Mouse (Mus musculus) liver, embryonic 16.5 days (tissue): ENCODE measurements around the gene Gm11239. TPM values are rescaled to one million over a fixed set of nuclear protein-coding genes. Genes with fewer than 3 reads are reported as not detected.
"Not testable (repeated sequence)": the region's sequence is repeated elsewhere in the genome, so short reads cannot be mapped to it uniquely, and the experiment has no call there.

Source experiments
- ATAC-seq: fragments of 200-750 bp; cut with Nextera tagmentation; 2 replicates; pipeline ENCODE4 v1.8.0; 2017; ENCODE audit warnings: low read depth, mild to moderate bottlenecking, moderate number of reproducible peaks, moderate library complexity
- H3K27ac ChIP-seq: fragments of 300-500 bp; sonication (generic); 2 replicates; pipeline ENCODE4 v1.5.1; 2014; ENCODE audit warnings: mild to moderate bottlenecking, low read length
- H3K27me3 ChIP-seq: fragments of 300-500 bp; sonication (generic); 2 replicates; pipeline ENCODE4 v1.6.1; 2014; ENCODE audit warnings: low read depth, low read length, mixed read lengths; ENCODE audit not compliant: control insufficient read depth, insufficient read depth
- H3K36me3 ChIP-seq: fragments of 300-500 bp; sonication (generic); 2 replicates; pipeline ENCODE4 v1.6.1; 2014; ENCODE audit warnings: mild to moderate bottlenecking; ENCODE audit not compliant: control insufficient read depth, insufficient read depth
- H3K4me1 ChIP-seq: fragments of 300-500 bp; sonication (generic); 2 replicates; pipeline ENCODE4 v1.6.1; 2014; ENCODE audit warnings: low read depth, low read length, mixed read lengths; ENCODE audit not compliant: control insufficient read depth
- H3K4me2 ChIP-seq: fragments of 300-500 bp; sonication (generic); 2 replicates; pipeline ENCODE4 v1.6.1; 2014; ENCODE audit warnings: low read depth, low read length, mixed read lengths
- H3K4me3 ChIP-seq: fragments of 300-500 bp; sonication (generic); 2 replicates; pipeline ENCODE4 v1.5.1; 2014; ENCODE audit warnings: low read depth, mild to moderate bottlenecking, low read length
- H3K9ac ChIP-seq: fragments of 300-500 bp; sonication (generic); 2 replicates; pipeline ENCODE4 v1.6.1; 2014; ENCODE audit warnings: low read depth, low read length
- H3K9me3 ChIP-seq: fragments of 300-500 bp; sonication (generic); replicated peaks from 2 replicates; pipeline ENCODE4 v1.6.1; 2016; ENCODE audit warnings: low read length; ENCODE audit not compliant: control insufficient read depth
- WGBS: fragments of 180-500 bp; shearing (Covaris S2); extraction: QIAGEN DNeasy Blood & Tissue Kit; methylation state at CpG from one replicate; pipeline ENCODE4 v1.1.7; 2014; ENCODE audit not compliant: insufficient replicate concordance; 5-methylcytosine and 5-hydroxymethylcytosine counted together
- polyA plus RNA-seq: library from polyadenylated mRNA; unstranded; fragments of >200 nt; fragmentation: Nextera tagmentation; extraction: Ambion mirVana; gene quantifications from 2 replicates; pipeline ENCODE4 v1.2.1, GENCODE M21; 2015

Gm11239 gene
- not detected in 2 replicates for polyA plus RNA-seq

- H3K9ac ChIP-seq, H3K9me3 ChIP-seq, ATAC-seq, H3K27ac ChIP-seq, H3K4me2 ChIP-seq, H3K36me3 ChIP-seq, H3K27me3 ChIP-seq, H3K4me1 ChIP-seq, H3K4me3 ChIP-seq: not testable (repeated sequence)
- WGBS, result no CpG with 5 or more reads among the region's 4 CpGs
These were observed at the start of gene Gm11239 for GRCm38 (mm10) chr4:73668054-73668453. Gene Gm11239 (plus strand): TSS chr4:73668354.

DNA sequence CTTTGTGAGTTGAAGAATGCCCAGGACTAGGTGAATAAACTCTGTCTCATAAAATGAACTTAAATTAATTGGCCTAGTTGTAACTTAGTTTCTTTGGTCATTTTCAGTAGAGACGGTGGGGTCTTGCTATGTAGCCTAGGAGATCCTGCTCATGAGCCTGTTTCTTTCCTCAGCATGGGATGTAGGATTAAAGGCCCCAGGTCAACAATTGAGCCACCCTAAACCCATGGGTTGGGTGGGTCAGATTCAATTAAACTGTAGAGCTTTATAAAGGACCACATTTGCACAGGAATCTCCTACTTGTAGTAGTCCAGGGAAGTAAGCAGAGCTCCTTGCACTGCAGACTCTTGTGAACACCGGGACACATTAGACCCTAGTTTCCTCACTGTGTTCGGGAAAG lies 45.5 kb upstream of the Gm11239 start, which contains the start of gene Gm11237:
TSS of gene Gm11237 (plus strand) at position 301 of the 400 bp plus-strand sequence.
- not testable (repeated sequence) for H3K36me3 ChIP-seq, H3K9me3 ChIP-seq, H3K9ac ChIP-seq, H3K27ac ChIP-seq, H3K4me3 ChIP-seq, H3K4me2 ChIP-seq, H3K27me3 ChIP-seq, ATAC-seq, H3K4me1 ChIP-seq
- WGBS, result no CpG with 5 or more reads among the region's 3 CpGs

DNA sequence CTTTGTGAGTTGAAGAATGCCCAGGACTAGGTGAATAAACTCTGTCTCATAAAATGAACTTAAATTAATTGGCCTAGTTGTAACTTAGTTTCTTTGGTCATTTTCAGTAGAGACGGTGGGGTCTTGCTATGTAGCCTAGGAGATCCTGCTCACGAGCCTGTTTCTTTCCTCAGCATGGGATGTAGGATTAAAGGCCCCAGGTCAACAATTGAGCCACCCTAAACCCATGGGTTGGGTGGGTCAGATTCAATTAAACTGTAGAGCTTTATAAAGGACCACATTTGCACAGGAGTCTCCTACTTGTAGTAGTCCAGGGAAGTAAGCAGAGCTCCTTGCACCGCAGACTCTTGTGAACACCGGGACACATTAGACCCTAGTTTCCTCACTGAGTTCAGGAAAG lies 30.3 kb upstream of the Gm11239 start, which contains the start of gene Gm11236:
TSS of gene Gm11236 (plus strand) at position 301 of the 400 bp plus-strand sequence.
- not testable (repeated sequence) for ATAC-seq, H3K36me3 ChIP-seq, H3K9me3 ChIP-seq, H3K27ac ChIP-seq, H3K9ac ChIP-seq, H3K4me1 ChIP-seq, H3K4me2 ChIP-seq, H3K27me3 ChIP-seq, H3K4me3 ChIP-seq
- WGBS, result no CpG with 5 or more reads among the region's 4 CpGs

- not testable (repeated sequence) for H3K36me3 ChIP-seq, H3K9ac ChIP-seq, H3K9me3 ChIP-seq, ATAC-seq, H3K4me1 ChIP-seq, H3K4me3 ChIP-seq, H3K27me3 ChIP-seq, H3K4me2 ChIP-seq, H3K27ac ChIP-seq
- WGBS, result 55% methylated on average over 4 of the region's 4 CpGs
These were observed 6.3 kb upstream of the Gm11239 start for GRCm38 (mm10) chr4:73661864-73662263.

GRCm38 (mm10) chr4:73683216-73683615 lies 15.1 kb downstream of the Gm11239 start, which contains the start of gene Gm428:
Gene Gm428 (plus strand): TSS chr4:73683516.
- H3K4me2 ChIP-seq, H3K27ac ChIP-seq, H3K36me3 ChIP-seq, H3K27me3 ChIP-seq, H3K9ac ChIP-seq, H3K9me3 ChIP-seq, H3K4me1 ChIP-seq, H3K4me3 ChIP-seq, ATAC-seq: not testable (repeated sequence)
- no CpG with 5 or more reads among the region's 4 CpGs for WGBS

DNA sequence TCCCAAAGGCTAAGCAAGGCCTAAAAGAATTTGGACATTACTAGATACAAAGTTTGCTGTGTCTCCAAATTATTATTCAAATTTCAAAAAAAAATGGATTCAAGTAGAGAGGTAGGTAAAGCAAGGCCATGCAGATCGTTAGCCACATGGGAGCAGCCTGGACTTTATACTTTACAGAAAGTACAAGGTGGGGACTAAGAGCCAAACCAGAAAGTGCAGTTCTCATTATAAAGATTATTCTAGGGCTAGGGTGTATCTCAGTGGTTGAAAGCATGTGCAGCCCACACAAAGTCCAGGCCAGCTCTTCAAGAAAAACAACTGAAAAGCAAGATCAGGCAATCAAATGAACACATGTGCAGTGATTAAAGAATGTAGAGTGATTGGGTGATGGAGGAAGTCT lies 50.6 kb downstream of the Gm11239 start:
- H3K4me3 ChIP-seq, result no peak overlapping the region
- ATAC-seq, result no peak

DNA sequence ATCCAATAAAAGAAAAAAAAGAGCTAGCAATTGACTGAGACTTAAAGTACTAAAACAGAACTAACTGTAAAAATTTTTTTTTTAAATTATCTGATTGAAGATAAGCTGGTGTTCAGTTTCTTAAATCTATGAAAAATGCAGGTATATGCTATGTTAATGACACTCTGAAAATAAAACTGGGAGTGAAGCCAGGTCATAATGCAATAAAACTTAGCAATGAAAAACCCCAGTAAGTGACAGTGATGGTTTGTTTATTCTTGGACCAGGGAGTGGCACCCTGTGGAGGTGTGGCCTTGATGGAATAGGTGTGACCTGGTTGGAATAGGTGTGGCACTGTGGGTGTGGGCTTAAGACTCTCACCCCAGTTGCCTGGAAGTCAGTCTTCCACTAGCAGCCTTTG lies 51.7 kb downstream of the Gm11239 start:
- no peaks in the 10 kb centered on the region for H3K4me1 ChIP-seq
- H3K4me3 ChIP-seq, result no peak overlapping the region
- no peak overlapping the region for H3K9ac ChIP-seq
- no peaks in the 10 kb centered on the region for H3K27me3 ChIP-seq
- no peaks in the 10 kb centered on the region for H3K36me3 ChIP-seq
- no peak overlapping the region for H3K4me2 ChIP-seq
- H3K9me3 ChIP-seq, result no peaks in the 10 kb centered on the region
- no peak overlapping the region for H3K27ac ChIP-seq
- ATAC-seq, result no peak

More for the DNA sequence above, 50.6 kb downstream of the Gm11239 start:
- no peak overlapping the region for H3K9ac ChIP-seq
- H3K36me3 ChIP-seq, result no peaks in the 10 kb centered on the region
- H3K4me2 ChIP-seq, result no peak overlapping the region
- no peaks in the 10 kb centered on the region for H3K27me3 ChIP-seq
- no peaks in the 10 kb centered on the region for H3K4me1 ChIP-seq
- H3K27ac ChIP-seq, result no peak overlapping the region
- H3K9me3 ChIP-seq, result no peaks in the 10 kb centered on the region
- 51% methylated on average over 1 of the region's 1 CpGs for whole genome bisulfite sequencing

Other genes with a start within 250 kb of the Gm11239 start
- not detected in 2 replicates for gene Gm11238, start 60.5 kb upstream of the Gm11239 start, polyA plus RNA-seq
- gene Gm11237, start 45.4 kb upstream of the Gm11239 start, polyA plus RNA-seq, result not detected in 2 replicates
- not detected in 2 replicates for gene Gm11236, start 30.2 kb upstream of the Gm11239 start, polyA plus RNA-seq
- gene Gm428, start 15.2 kb downstream of the Gm11239 start, polyA plus RNA-seq, result not detected in 2 replicates
- 0.11 TPM in 1 of 2 replicates, not detected in the other for gene Rasef, start 122.6 kb downstream of the Gm11239 start, polyA plus RNA-seq
- gene Gm11758, start 207.9 kb downstream of the Gm11239 start, polyA plus RNA-seq, result not detected in 2 replicates
- gene Gm11757, start 222.8 kb downstream of the Gm11239 start, polyA plus RNA-seq, result not detected in 2 replicates
- gene Gm13871, start 237.6 kb downstream of the Gm11239 start, polyA plus RNA-seq, result not detected in 2 replicates